Mouse (Mus musculus) gastrocnemius, adult 2 months (tissue): Measurements from ENCODE around the gene Spon1. TPM values are rescaled to one million over a fixed set of nuclear protein-coding genes. Genes with fewer than 3 reads are reported as not detected.

Source experiments
- DNase-seq: peaks from one replicate; pipeline ENCODE4 v3.0.0; 2022
- H3K27ac ChIP-seq: fragments of 200-600 bp; 2 replicates; pipeline ENCODE4 v1.8.1; 2022; ENCODE audit warnings: mild to moderate bottlenecking
- H3K4me3 ChIP-seq: fragments of 200-600 bp; 2 replicates; pipeline ENCODE4 v1.8.1; 2022; ENCODE audit warnings: mild to moderate bottlenecking, moderate library complexity
- CTCF ChIP-seq: fragments of 200-600 bp; IDR thresholded peaks from 2 replicates; pipeline ENCODE4 v1.8.1; 2022; ENCODE audit warnings: antibody characterized with exemption, mild to moderate bottlenecking, moderate library complexity
- intact Hi-C: fragments of 180-260 bp; cut with DNase I; formaldehyde crosslinking; loops from one replicate; pipeline ENCODE4 v1.15.1; 2025
- total RNA-seq, 2 experiments: library from RNA; stranded (reverse); gene quantifications; 2 replicates each; pipeline ENCODE4 v1.2.3; 2021

Gene Spon1
- total RNA-seq, 2 experiments from 2014 or later, result 2.0 to 3.0 TPM

DNA sequence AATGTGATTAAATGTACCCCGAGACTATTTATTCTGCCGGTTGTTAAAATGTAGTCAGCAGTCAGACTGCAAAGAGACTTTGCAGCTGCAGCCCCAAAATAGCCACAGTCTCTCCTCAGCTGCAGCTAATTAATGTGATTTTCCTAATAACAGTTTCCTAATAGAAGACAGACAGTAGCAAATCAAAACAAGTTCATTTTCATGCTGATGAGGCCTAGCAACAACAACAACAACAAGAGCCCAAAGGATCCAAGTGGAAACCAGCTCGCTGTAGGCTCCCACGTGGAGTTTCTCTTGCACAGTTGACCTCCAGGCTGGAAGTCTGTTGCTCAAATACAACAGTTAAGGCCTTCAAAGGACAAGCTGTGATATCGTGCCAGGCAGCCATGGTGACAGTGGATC lies 93.7 kb downstream of the Spon1 start:
- intact Hi-C loops, result no loop called here
- no peak for TF ChIP-seq CTCF
- no peak for DNase-seq
- Histone ChIP-seq H3K27ac (no peak overlapping the region), H3K4me3 (no peak overlapping the region)

GRCm38 (mm10) chr7:113861964-113862363 lies 96.2 kb downstream of the Spon1 start:
- Histone ChIP-seq H3K27ac (no peak overlapping the region), H3K4me3 (no peak overlapping the region)
- no peak for TF ChIP-seq CTCF
- intact Hi-C loops, result no loop called here
- DNase-seq, result no peak

- H3K4me3 ChIP-seq, result no peak overlapping the region
- H3K27ac ChIP-seq, result no peak overlapping the region
- DNase-seq, result no peak
- no peak for TF ChIP-seq CTCF
- intact Hi-C loops, result no loop called here
Observed at GRCm38 (mm10) chr7:113872846-113873245, 107.0 kb downstream of the Spon1 start.

DNA sequence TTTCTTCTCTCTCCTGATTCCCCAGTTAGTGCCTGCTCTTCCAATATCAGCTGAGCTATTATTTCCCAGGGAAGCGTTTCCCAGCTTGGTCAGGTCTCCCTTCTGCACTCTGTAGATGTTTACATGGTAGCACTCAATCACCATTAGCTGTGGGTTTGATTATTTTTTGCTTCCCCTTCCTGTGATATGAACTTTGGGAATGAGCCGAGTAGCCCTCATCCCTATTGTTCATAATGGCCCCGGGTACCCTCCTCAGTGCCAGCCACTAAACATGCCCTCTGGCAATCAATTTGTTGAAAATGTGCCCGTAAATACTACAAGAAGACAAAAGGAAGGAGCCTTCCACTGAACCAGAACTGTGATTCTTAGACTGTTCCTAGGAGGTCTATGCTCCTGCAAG lies 111.7 kb downstream of the Spon1 start:
- no peak overlapping the region for H3K27ac ChIP-seq
- TF ChIP-seq CTCF, result no peak
- intact Hi-C loops, result no loop called here
- no peak for DNase-seq
- H3K4me3 ChIP-seq, result no peak overlapping the region

GRCm38 (mm10) chr7:113877926-113878325 lies 112.1 kb downstream of the Spon1 start:
- intact Hi-C loops, result no loop called here
- no peak for DNase-seq

DNA sequence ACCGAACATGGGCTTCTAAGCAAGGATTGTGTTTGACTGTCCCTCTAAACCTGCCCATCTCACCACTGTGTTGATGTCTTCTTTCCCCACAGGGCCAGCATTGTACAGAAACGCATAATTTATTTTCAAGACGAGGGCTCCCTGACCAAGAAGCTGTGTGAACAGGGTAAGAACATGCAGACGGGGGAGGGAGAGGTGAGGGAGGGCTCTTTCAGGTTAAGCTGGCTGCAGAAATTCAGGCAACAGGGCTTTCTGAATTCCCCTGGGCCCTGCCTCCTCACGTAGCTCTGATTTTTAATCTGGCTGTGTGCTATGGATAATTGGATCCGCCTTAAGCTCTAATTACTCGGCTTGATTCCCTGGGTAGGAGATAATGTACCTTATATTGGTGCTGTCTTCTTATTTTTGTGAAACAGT lies 113.3 kb downstream of the Spon1 start:
- intact Hi-C loops, result no loop called here
- Histone ChIP-seq H3K4me3 (no peak overlapping the region), H3K27ac (no peak overlapping the region)
- no peak for TF ChIP-seq CTCF
- DNase-seq, result no peak

More at GRCm38 (mm10) chr7:113877926-113878325, 112.1 kb downstream of the Spon1 start:
- no peak for TF ChIP-seq CTCF
- no peak overlapping the region for H3K27ac ChIP-seq
- no peak overlapping the region for H3K4me3 ChIP-seq

GRCm38 (mm10) chr7:113880021-113880420 lies 114.2 kb downstream of the Spon1 start:
- no peak overlapping the region for H3K4me3 ChIP-seq
- no peak for TF ChIP-seq CTCF
- intact Hi-C loops, result no loop called here
- no peak overlapping the region for H3K27ac ChIP-seq
- no peak for DNase-seq

DNA sequence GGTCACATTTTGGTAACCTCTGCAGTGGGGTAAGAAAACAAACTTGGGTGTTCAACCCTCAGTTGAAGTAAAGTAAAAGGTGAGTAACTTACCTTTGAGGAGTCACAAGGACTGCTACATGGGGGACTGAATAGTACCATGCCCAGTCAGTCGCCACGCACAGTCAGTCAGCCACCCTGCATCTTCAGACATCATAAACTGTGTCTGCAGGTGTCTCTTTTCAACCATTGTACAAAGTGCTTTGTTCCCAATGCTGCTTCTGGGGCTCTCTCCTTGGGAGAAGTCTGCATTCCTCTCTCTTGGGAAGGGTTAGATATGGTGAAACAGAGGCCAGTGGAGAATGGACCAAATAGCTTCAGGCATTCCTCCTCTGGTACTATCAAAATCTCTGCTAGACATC lies 125.0 kb downstream of the Spon1 start:
- no peak overlapping the region for H3K27ac ChIP-seq
- intact Hi-C loops, result no loop called here
- no peak for DNase-seq
- no peak overlapping the region for H3K4me3 ChIP-seq
- no peak for TF ChIP-seq CTCF

GRCm38 (mm10) chr7:113891491-113891890 lies 125.7 kb downstream of the Spon1 start:
- intact Hi-C loops, result no loop called here
- no peak for TF ChIP-seq CTCF
- DNase-seq, result no peak
- Histone ChIP-seq H3K4me3 (no peak overlapping the region), H3K27ac (no peak overlapping the region)

DNA sequence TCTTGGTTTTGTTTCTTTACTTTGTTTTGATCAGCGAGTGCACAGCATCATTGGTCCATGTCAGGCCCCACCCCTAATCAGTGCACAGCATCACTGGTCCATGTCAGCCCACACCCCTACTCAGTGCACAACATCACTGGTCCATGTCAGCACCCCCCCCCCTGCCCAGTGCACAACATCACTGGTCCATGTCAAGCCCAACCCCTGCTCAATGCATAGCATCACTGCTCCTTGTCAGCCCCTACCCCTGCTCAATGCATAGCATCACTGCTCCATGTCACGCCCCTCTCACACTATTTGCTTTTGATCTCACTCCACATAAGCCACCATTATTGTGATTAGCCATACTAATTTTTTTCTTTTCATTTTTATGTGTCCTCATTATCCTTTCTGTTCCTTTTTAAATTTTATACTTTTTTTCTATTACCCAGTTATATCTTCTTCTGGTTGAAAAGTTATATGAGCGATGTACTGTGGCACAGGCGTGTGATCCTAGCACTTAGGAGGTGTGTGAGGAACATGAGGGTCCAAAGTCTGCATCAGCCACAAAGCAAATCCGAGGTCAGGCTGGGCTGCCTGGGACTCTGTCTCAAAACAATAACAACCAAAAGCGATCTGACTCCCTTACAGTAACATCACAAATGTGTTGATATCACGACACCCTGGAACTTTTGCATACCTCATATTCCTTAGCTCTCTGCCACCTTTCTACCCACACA lies 128.3 kb downstream of the Spon1 start:
- Histone ChIP-seq H3K27ac (no peak overlapping the region), H3K4me3 (no peak overlapping the region)
- no peak for DNase-seq
- TF ChIP-seq CTCF, result no peak
- intact Hi-C loops, result no loop called here

GRCm38 (mm10) chr7:113895266-113895665 lies 129.5 kb downstream of the Spon1 start:
- DNase-seq, result no peak
- no peak for TF ChIP-seq CTCF
- intact Hi-C loops, result no loop called here

DNA sequence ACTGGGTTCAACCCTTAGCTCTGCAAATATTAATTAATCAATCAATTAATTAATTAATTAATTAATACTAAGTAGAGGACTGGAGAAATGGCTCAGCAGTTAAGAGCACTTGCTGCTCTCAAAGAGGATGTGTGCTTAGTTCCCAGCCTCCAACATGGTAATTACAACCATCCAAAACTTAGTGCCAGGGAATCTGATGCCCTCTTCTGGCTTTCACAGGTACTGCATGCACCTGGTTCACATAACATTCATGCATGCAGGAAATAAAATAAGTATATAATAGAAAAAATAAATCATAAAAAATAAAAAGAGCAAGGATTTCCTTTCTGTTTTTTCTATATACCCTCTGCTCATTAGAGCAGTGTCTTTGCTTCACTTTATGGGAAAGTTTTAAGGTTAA lies 132.6 kb downstream of the Spon1 start:
- no peak for DNase-seq
- intact Hi-C loops, result no loop called here
- no peak overlapping the region for H3K27ac ChIP-seq
- peak; percentile 35 for TF ChIP-seq CTCF
- H3K4me3 ChIP-seq, result no peak overlapping the region

More at GRCm38 (mm10) chr7:113895266-113895665, 129.5 kb downstream of the Spon1 start:
- no peak overlapping the region for H3K27ac ChIP-seq
- H3K4me3 ChIP-seq, result no peak overlapping the region

GRCm38 (mm10) chr7:113901511-113901910 lies 135.7 kb downstream of the Spon1 start:
- Histone ChIP-seq H3K4me3 (no peak overlapping the region), H3K27ac (no peak overlapping the region)
- TF ChIP-seq CTCF, result no peak
- intact Hi-C loops, result no loop called here
- DNase-seq, result no peak

DNA sequence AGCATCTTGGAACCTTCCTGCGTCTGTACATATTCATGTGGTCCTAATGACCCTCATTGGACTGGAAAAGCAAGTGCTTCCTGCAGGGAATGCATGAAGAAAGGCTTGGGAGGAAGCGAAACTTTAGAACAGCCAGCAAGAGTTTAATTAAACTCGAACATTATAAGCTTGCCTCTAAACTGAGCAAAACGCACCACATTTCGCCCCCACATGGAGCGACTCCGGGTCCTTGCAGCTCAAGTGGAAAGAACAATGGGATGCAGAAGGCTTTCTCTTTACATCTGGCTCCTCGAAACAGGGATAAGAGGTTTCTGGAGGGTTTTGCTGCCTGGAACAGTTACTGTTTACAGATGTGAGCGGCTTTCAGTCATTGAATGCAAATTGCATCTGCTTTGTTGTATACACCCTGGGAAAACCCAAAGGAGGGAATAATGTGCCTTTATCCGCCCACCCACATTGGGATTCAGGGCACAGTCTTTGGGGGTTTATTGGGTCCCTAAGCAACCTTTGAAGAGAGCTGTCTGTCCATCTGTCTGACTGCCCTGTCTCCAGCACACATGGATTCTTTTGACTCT lies 136.2 kb downstream of the Spon1 start:
- intact Hi-C loops, result no loop called here
- no peak overlapping the region for H3K27ac ChIP-seq
- no peak for DNase-seq
- no peak overlapping the region for H3K4me3 ChIP-seq
- no peak for TF ChIP-seq CTCF
